ENCODE assay signal across 9 mouse cellular contexts in the genomic region with DNA sequence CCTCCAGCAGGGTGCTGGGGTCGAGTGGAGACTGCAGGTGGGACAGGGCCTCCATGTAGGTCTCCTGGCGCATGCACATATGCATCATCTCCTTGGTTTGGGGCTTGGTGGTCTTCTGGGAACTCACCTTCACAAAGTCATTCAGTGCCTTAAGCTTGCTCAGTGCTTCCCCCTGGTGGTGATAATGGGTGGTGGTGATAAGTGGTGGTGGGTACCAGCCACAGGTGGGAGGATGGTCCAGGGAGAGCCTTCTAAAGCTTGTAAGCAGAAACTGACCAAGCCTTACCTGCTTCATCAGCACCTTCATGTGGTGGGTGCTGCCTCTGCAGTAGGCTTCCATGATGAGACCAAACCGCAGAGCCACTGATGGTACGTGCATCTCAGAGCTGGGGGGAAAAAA. TPM values are rescaled to one million over a fixed set of nuclear protein-coding genes. Genes with fewer than 3 reads are reported as not detected.
DNase-seq lines count a peak whose midpoint lies in the region; ATAC-seq and TF ChIP-seq lines count a peak whose summit lies in the region.
"Had no signal": no experiment of that assay in that cellular context is flagged by ENCODE, and none has a peak within 500 bp of the region (broad histone marks: within the 10 kb centered on the region; RNA-seq: fewer than 3 reads in every experiment).

No protein-coding gene starts in this region.

- ATAC-seq in cerebellum, adult (ENCODE audit: insufficient number of reproducible peaks, low FRiP score, low TSS enrichment): no peak
- ATAC-seq in liver, embryonic 14.5 days (ENCODE audit: insufficient read depth): no peak
- ATAC-seq: Patski had no signal

- no peak overlapping the region for H3K4me3 ChIP-seq in liver, embryonic 14.5 days (ENCODE audit: insufficient read depth in 1 of 2, low read depth in 2 of 2, low read length in 2 of 2)

- WGBS in liver, embryonic 14.5 days (ENCODE audit: insufficient replicate concordance): 76% methylated on average over 4 of the region's 4 CpGs

- no peaks in the 10 kb centered on the region for H3K9me3 ChIP-seq in liver, embryonic 14.5 days (ENCODE audit: control insufficient read depth, low read length)

- no peak overlapping the region for H3K4me2 ChIP-seq in liver, embryonic 14.5 days (ENCODE audit: low read depth)

- H3K36me3 ChIP-seq in liver, embryonic 14.5 days (replicated peaks; ENCODE audit: control insufficient read depth, insufficient read depth, low read depth): no peaks in the 10 kb centered on the region

- H3K27ac ChIP-seq in liver, embryonic 14.5 days: no peak overlapping the region

- H3K4me1 ChIP-seq in liver, embryonic 14.5 days (replicated peaks; ENCODE audit: control insufficient read depth in 2 of 2, insufficient read depth in 2 of 2, low read length in 1 of 2): 0 out of 4 replicates have a peak, but pooled peaks cover 0 to 2% of the 10 kb centered on the region in 2 experiments

- TF ChIP-seq CTCF in liver, embryonic 14.5 days (IDR thresholded peaks at IDR 0.05; ENCODE audit: low read depth): peak; percentile 94

- DNase-seq in cerebellum, adult 18-20 months: peak; percentile 52 to 57
- peak; percentile 49 to 62 for DNase-seq in layer of hippocampus, postnatal 10 days (ENCODE audit: low spot score in 2 of 2)
- no peak for DNase-seq in layer of hippocampus, adult 9-10 months (ENCODE audit: low spot score)
- peak; percentile 59 for DNase-seq in adrenal gland, postnatal 14 days
- no peak for DNase-seq in liver, embryonic 14.5 days (ENCODE audit: low read depth in 3 of 3, low spot score in 3 of 3)
- DNase-seq in testis, postnatal 10 days (ENCODE audit: low spot score): peak; percentile 68
- DNase-seq in urinary bladder, postnatal 4 days (ENCODE audit: low spot score in 2 of 2): no peak

- H3K27me3 ChIP-seq in liver, embryonic 14.5 days (ENCODE audit: control insufficient read depth, insufficient read depth, low read length): no peaks in the 10 kb centered on the region
- H3K27me3 ChIP-seq: Patski had no signal

- no peak for TF ChIP-seq EP300 in liver, embryonic 14.5 days (IDR thresholded peaks at IDR 0.05; ENCODE audit: low read depth)

- no peak overlapping the region for H3K9ac ChIP-seq in liver, embryonic 14.5 days (replicated peaks)

RNA-seq across cellular contexts. Expression of a gene that starts 48.1 kb away (rescaled TPM):
- total RNA-seq in layer of hippocampus, postnatal 10 days (2021): 10 to 100 TPM; 28.6 to 30.4 TPM
- 4.4 and 19.1 TPM in 2 replicates for total RNA-seq in adrenal gland, postnatal 14 days (2021)
- polyA plus RNA-seq in liver, embryonic 14.5 days (2012; rRNA removed): 3.9 and 4.0 TPM in 2 replicates
- 4.3 and 5.7 TPM in 2 replicates for polyA plus RNA-seq in liver, embryonic 14.5 days (2014; fragmentation: Nextera tagmentation; extraction: Ambion mirVana)

Comparison
In these comparisons a context has a peak if more than half of its experiments do, and no peak if none do; other contexts are left out.
1. DNase-seq: peak in cerebellum, adult 18-20 months (2 of 2), layer of hippocampus, postnatal 10 days (2 of 2), adrenal gland, postnatal 14 days (single experiment) and testis, postnatal 10 days (single experiment); none in layer of hippocampus, adult 9-10 months (single experiment), liver, embryonic 14.5 days (0 of 3) and urinary bladder, postnatal 4 days (0 of 2).